Mouse (Mus musculus): Measurements from ENCODE around the gene Tcp11l2.

Gene Tcp11l2

DNA sequence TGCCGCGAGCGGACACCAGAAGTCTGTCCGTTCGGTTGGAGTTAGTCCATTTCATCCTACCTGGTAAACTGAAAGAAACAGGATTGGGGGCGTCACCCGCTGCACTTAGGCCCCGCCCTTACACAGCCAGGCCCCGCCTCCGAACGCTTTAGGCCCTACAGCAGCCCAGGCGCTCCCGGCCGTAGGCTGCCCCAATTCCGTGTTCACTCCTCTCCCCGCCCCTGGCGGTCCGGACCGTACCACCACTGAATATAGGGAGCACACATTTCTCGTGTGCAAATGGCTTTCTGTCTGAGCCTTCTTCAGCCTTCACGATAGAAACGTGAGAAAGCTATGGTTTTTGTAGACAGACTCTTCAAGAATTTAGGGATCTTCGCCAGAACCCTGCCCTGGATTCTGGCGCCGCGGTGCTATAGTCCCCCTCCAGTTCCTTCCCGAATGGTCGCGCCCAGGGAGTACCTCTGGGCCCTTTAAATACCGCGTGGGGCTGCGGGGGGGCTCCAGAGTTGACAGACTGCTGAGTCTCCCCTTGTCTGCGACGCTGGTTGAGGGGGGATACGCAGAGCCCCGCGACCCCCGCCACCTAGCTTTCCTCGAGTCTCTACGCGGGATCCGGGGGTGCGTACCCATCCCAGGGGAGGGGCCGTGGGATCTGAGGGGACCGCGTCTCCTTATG, at the start of gene Tcp11l2:
Gene Tcp11l2 (plus strand): TSS at position 232 of the 676 bp plus-strand sequence.
- peak; percentile 96 for DNase-seq

DNA sequence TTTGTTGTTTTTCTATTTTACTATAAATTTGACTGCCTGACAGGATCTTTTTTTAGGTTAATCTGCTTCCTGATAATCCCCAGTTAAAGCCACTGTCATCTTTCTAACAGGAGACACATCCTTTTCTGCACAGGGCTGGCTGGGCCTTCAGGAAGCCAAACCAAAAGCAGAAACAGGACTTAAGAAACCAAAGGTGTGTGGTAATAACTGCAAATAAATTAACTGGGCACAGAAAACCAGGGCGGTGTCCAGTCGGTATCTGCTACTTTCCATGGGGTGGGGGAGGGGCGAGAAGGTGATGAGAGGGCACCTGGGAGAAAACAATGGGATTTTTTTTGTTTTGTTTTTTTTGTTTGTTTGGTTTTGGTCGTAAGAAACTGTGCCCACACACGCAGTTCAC, 49.4 kb upstream of the Tcp11l2 start:
- no peak for DNase-seq

DNA sequence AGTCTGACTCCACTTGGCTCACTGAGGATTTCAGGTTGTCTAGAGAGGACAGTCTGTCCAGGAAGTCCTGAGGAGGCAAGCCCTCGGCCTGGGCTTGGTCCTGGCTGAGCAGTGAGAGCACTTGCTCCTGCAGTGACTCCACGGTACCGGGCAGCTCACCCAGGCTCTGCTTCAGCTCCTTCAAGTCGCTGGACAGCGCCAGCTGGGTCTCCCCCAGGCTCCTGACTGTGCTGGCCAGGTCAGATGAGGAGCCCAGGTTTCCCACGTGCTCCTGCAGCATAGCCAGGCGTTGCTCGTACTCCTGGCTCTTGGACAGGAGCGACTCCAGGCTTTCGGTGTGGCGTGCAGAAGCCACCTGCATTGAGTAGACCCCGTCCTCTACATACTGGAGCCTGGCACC, 48.8 kb upstream of the Tcp11l2 start:
- DNase-seq, result peak; percentile 51

DNA sequence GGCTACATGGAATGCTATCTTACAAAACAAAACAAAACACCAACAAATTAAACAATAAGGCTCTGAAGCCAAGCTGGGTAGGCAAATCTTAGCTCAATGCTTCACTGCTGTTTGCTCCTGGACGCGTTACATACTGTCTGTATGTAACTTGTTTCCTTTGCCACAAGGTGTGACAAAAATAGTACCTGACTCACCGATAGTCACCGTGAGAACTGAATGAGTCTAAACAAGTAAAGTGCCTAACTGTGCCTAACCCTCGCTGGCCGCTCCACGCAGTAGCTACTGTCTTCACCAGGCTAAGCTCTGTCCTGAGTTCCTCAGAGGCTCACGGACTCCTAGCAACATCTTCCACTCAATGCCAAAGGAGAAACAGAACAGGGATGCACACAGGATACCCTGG, 46.0 kb upstream of the Tcp11l2 start:
- no peak for DNase-seq

DNA sequence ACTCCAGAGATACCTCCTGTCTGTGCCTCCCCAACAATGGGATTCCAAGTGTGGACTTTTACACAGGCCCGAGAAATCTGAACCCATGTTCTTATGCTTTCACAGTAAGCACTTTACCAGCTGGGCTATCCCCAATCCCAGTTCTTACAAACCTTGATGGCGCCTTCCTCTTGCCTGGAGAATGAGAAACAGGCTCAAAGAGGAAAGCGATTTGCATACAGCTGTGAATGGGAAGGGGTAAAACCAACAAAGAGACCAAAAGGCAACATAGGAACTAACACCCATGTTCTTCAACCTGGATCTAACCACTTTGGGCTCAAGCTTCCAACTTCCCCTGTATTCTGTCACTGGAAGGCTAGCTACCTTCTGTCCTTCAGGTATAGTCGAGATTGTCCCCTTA, 44.9 kb upstream of the Tcp11l2 start:
- DNase-seq, result no peak

DNA sequence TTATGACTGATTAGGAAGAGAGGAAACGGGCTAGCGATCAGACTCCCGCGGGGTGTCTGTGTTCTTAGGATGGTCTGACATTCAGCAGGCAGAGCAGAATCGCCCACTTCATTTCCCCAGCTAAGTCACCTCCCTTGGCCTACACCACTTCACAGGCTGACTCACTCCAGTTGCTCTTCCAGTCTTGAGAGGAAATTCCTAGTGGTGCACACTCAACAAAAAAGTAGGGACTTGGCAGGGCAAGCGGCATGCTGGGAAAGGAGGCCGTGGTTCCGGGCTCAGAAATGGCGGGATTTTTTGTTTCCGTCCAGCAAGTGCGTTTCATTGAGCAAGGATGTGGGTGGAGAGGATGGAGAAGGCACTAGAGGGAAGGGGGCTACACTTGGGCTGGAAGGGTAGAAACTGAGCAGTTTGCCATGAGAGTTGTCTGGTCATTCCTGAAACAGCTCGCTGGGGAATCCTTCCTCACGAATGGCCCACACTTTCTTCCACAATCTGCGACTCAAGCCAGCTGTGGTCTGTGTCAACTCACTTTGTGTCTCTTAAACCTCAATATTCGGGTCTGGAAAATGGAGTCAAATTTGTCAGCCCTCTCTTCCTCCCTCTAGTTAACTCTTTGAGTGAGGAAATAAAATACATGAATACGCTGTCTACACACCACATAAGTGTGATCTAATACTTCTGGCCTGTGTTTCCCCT, 44.1 kb upstream of the Tcp11l2 start:
- peak; percentile 26 for DNase-seq

GRCm38 (mm10) chr10:84532911-84533882, 43.2 kb upstream of the Tcp11l2 start:
- peak; percentile 79 for DNase-seq

- DNase-seq, result peak; percentile 58
These were observed 42.3 kb upstream of the Tcp11l2 start, which contains the start of gene Ckap4 for GRCm38 (mm10) chr10:84533912-84534671. Ckap4 (minus strand) TSS chr10:84534062.

- DNase-seq, result no peak
These were observed 41.0 kb upstream of the Tcp11l2 start for GRCm38 (mm10) chr10:84535458-84535857.

GRCm38 (mm10) chr10:84535859-84536258, 40.6 kb upstream of the Tcp11l2 start:
- DNase-seq, result peak; percentile 32

DNA sequence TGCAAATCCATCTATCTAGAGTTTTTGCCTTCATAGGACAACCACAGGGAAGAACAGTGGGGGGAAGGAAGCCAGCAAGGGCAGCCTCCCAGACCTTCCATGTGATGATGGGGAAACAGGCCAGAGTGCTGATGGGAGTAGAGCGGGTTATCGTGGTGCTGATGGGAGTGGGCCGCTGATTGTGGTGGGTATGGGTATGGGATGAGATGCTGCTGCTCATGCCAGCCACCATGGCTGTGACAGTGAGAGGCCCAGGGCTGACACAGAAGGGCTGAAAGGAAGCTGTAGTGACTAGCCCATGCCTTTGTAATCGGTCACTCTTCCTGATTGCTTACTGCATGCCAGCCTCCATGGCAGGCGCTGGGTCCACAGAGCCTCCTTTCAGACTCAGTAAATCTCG, 36.8 kb upstream of the Tcp11l2 start:
- no peak for DNase-seq

DNA sequence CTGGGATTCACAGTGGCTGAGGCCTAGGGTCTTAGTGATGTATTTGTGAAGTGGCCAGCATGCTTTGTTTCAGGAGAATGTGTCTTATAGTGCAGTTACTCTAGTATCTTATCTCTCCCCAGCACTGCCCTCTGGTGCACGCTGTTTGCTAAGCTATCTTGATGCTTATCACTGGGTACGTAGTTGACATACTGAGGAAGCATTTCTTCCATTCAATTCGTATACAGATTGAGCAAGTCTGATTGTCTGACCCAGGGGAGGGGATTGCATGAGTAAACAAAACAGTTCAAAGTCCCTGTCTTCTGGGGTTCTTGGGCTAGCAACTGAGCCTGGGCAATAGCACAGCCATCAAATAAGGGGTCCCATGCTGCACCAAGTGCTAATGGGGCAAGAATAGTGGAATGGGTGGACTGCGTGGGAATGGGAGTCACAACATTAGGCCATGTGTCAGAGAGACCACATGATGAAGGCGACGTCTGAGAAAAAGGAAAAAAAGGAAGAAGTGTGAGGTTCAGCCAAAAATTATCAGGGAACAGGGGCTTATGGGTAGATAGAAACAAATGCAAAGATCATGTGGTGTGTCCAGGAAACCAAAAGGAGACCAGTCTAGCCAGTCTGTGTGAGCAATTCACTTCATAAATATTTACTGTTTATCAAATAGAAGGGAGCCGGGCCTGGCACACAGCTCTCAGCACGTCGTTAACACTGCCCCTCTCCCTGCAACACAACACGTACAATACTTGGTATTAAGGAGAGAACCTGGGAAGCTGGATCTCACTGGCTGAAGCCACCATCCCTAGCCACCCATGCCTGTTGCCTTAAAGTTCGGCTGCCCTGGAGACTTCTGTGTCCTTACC, 33.4 kb upstream of the Tcp11l2 start:
- no peak for DNase-seq

- no peak for DNase-seq
These were observed 31.4 kb upstream of the Tcp11l2 start for GRCm38 (mm10) chr10:84544841-84545610.

DNA sequence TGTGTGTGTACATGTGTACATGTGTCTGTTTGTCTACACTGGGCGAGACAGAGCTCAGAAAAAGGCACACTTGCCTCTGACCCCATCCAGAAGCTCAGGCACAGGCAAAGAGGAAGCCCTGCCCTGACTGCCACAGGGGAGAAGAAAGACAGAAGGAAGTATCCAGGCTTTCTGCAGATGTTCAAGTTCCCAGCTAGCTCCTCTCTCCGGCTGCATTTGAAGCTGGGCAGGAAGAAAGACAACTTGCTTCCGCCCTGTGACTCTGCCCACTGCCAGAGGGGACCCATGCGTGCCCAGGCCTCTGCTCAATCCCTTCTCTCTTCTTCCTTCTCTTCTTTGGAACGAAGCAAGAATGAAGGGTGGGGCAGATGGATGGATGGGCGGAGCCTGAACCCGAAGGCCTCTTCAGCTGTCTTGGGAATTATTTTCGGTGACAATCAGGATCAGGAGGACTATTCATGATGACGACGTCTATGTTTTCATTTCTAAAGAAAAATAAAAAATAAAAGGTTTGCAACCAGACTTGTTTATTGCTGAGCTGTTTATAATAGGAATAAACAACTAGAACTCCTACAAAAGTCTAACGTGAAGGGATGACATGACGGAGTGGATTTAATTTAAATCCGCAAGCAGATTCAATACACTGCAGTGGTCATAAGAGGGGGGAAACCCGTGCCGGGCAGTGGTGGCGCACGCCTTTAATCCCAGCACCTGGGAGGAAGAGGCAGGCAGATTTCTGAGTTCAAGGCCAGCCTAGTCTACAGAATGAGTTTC, 27.1 kb upstream of the Tcp11l2 start:
- DNase-seq, result no peak

DNA sequence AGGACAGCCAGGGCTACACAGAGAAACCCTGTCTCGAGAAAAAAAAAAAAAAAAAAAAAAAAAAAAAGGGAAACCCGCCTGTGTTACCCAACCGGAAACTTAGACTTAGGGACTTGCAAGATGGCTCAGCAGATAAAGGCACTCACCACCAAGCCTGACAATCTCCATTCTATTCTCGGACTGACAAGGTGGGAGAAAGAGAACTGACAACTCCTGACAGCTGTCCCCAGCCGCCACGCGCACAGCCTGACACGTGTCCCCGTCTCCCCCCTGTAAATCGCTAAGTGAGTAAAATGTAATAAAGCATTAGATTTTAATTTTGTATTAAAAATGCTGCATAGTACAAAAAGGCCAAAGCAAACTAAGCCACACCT, 26.5 kb upstream of the Tcp11l2 start:
- DNase-seq, result no peak

GRCm38 (mm10) chr10:84551846-84552245, 24.6 kb upstream of the Tcp11l2 start:
- DNase-seq, result no peak

- no peak for DNase-seq
These were observed 23.9 kb upstream of the Tcp11l2 start for GRCm38 (mm10) chr10:84552477-84552876.

- no peak for DNase-seq
These were observed 22.0 kb upstream of the Tcp11l2 start for GRCm38 (mm10) chr10:84554291-84555009.

DNA sequence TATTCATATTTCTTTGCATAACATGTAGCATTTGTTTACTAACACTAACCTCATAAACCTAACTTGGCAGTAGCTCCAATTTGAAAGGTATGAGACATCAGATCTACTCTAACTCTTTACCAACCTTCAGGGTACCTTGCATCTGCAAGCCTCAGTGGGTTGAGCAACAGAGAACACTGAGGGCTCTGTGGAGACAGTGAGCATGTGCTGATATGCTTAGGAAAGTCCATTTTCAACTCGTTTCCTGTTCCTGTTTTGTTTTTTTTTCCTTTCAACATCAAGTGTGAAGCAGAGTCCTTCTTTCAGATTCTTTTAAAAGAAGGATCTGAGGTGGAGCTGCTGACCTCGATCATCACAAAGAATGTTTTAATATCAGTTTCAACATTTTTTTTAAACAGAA, 20.3 kb upstream of the Tcp11l2 start:
- DNase-seq, result no peak

Data from cerebellum, adult 11-12 months (tissue).